ENCODE assay signal across 8 mouse cellular contexts in genomic region chr11:79711766-79712369, GRCm38 (mm10).
DNase-seq lines count a peak whose midpoint lies in the region; ATAC-seq and TF ChIP-seq lines count a peak whose summit lies in the region.

No protein-coding gene starts in this region.

- peak; percentile 40 for DNase-seq in liver, adult 2 months (ENCODE audit: extremely low read depth, low read depth, low spot score)
- DNase-seq in liver: no peak
- DNase-seq in embryo, embryonic 11 days: peak; percentile 54
- DNase-seq in liver, embryonic 11.5 days (ENCODE audit: low spot score): peak; percentile 45
- no peak for DNase-seq in left cerebral cortex, postnatal 14 days (ENCODE audit: low spot score in 2 of 2)
- DNase-seq in layer of hippocampus, postnatal 10 days (ENCODE audit: low spot score in 2 of 2): no peak

- intact Hi-C loops in left cerebral cortex, postnatal 14 days (cut with DNase I): loop anchor here (1.0 to 5.0 kb wide), 2 partner anchors 80 to 207 kb away; no protein-coding TSS in a partner anchor

- TF ChIP-seq CTCF in liver, adult 2 months (IDR thresholded peaks at IDR 0.05; ENCODE audit: low read depth, low read length): no peak

- no peak for TF ChIP-seq POLR2A in liver, adult 2 months (IDR thresholded peaks at IDR 0.05; ENCODE audit: extremely low read depth, insufficient read depth, low read length)

- ATAC-seq in heart, embryonic 16.5 days (replicated peaks; ENCODE audit: extremely low read depth, insufficient read depth, low FRiP score): no peak
- ATAC-seq in liver, embryonic 11.5 days (replicated peaks; ENCODE audit: low FRiP score): no peak
- ATAC-seq in neural tube, embryonic 14.5 days (ENCODE audit: low read depth): no peak

- H3K4me1 ChIP-seq in liver, adult 2 months (ENCODE audit: control insufficient read depth, insufficient read depth, low read length): peaks cover 23% of the 10 kb centered on the region
- H3K4me1 ChIP-seq in heart, embryonic 16.5 days (ENCODE audit: control insufficient read depth, insufficient read depth, low read length): peaks cover 12% of the 10 kb centered on the region; the same call in 1 of the 2 replicates
- H3K4me1 ChIP-seq in liver, embryonic 11.5 days (replicated peaks; ENCODE audit: control insufficient read depth, insufficient read depth, low read length): peaks cover 12% of the 10 kb centered on the region; the same call in 1 of the 2 replicates
- H3K4me1 ChIP-seq in neural tube, embryonic 14.5 days (ENCODE audit: control insufficient read depth, insufficient read depth, low read length): peaks cover 8% of the 10 kb centered on the region

- peak overlapping the region; percentile 96 for H3K9ac ChIP-seq in liver, adult 2 months (ENCODE audit: low read depth, low read length)
- H3K9ac ChIP-seq in heart, embryonic 16.5 days (ENCODE audit: low read length): peak overlapping the region; percentile 82
- H3K9ac ChIP-seq in liver, embryonic 11.5 days (ENCODE audit: low read depth, low read length): peak overlapping the region; percentile 39
- no peak overlapping the region; the same call in 1 of the 2 replicates for H3K9ac ChIP-seq in neural tube, embryonic 14.5 days (replicated peaks; ENCODE audit: low read depth, low read length)

- H3K79me2 ChIP-seq in liver, adult 2 months (ENCODE audit: control insufficient read depth, insufficient read depth, low read length): peaks cover 30% of the 10 kb centered on the region; the same call in 1 of the 2 replicates

- no peaks in the 10 kb centered on the region for H3K27me3 ChIP-seq in liver, adult 2 months (ENCODE audit: control insufficient read depth, insufficient read depth, low read length)
- peaks cover 17% of the 10 kb centered on the region for H3K27me3 ChIP-seq in heart, embryonic 16.5 days (ENCODE audit: control insufficient read depth, insufficient read depth, low read length)
- peaks cover 45% of the 10 kb centered on the region for H3K27me3 ChIP-seq in liver, embryonic 11.5 days (replicated peaks; ENCODE audit: control insufficient read depth, insufficient read depth, low read length)
- peaks cover 5% of the 10 kb centered on the region for H3K27me3 ChIP-seq in neural tube, embryonic 14.5 days (ENCODE audit: control insufficient read depth, insufficient read depth, low read length)

- peak overlapping the region; percentile 83 for H3K27ac ChIP-seq in liver, adult 2 months (replicated peaks; ENCODE audit: insufficient read depth, low read depth, low read length)
- no peak overlapping the region for H3K27ac ChIP-seq in heart, embryonic 16.5 days (ENCODE audit: low read length)
- no peak overlapping the region for H3K27ac ChIP-seq in liver, embryonic 11.5 days (ENCODE audit: low read depth, low read length)
- no peak overlapping the region for H3K27ac ChIP-seq in neural tube, embryonic 14.5 days (ENCODE audit: low read depth, low read length)

- H3K9me3 ChIP-seq in heart, embryonic 16.5 days (replicated peaks; ENCODE audit: control insufficient read depth, low read length): no peaks in the 10 kb centered on the region
- no peaks in the 10 kb centered on the region for H3K9me3 ChIP-seq in liver, embryonic 11.5 days (ENCODE audit: control insufficient read depth, low read length)
- H3K9me3 ChIP-seq in neural tube, embryonic 14.5 days (ENCODE audit: control insufficient read depth, low read length): no peaks in the 10 kb centered on the region

- no peaks in the 10 kb centered on the region for H3K36me3 ChIP-seq in liver, adult 2 months (ENCODE audit: control insufficient read depth, insufficient read depth, low read length)
- H3K36me3 ChIP-seq in heart, embryonic 16.5 days (ENCODE audit: control insufficient read depth, insufficient read depth): no peaks in the 10 kb centered on the region
- H3K36me3 ChIP-seq in liver, embryonic 11.5 days (ENCODE audit: control insufficient read depth, insufficient read depth, low read length): no peaks in the 10 kb centered on the region
- no peaks in the 10 kb centered on the region for H3K36me3 ChIP-seq in neural tube, embryonic 14.5 days (ENCODE audit: control insufficient read depth, insufficient read depth, low read length)

- H3K4me3 ChIP-seq in liver, adult 2 months (ENCODE audit: insufficient read depth, low read depth, low read length): peak overlapping the region; percentile 66
- H3K4me3 ChIP-seq in heart, embryonic 16.5 days (ENCODE audit: low read length): peak overlapping the region; percentile 78
- peak overlapping the region; percentile 54 for H3K4me3 ChIP-seq in liver, embryonic 11.5 days (ENCODE audit: low read depth, low read length)
- peak overlapping the region; percentile 59 for H3K4me3 ChIP-seq in neural tube, embryonic 14.5 days (ENCODE audit: low read depth, low read length)

- H3K4me2 ChIP-seq in heart, embryonic 16.5 days (ENCODE audit: low read depth, low read length): peak overlapping the region; percentile 100
- H3K4me2 ChIP-seq in liver, embryonic 11.5 days: peak overlapping the region; percentile 77
- peak overlapping the region; percentile 99 for H3K4me2 ChIP-seq in neural tube, embryonic 14.5 days (ENCODE audit: low read depth, low read length)

- WGBS in liver, adult 2 months: 3% methylated on average over 46 of the region's 46 CpGs
- WGBS in heart, embryonic 16.5 days: 2% methylated on average over 46 of the region's 46 CpGs
- 3% methylated on average over 44 of the region's 46 CpGs for WGBS in liver, embryonic 11.5 days
- 3% methylated on average over 46 of the region's 46 CpGs for WGBS in neural tube, embryonic 14.5 days

Comparison
In these comparisons a context has a peak if more than half of its experiments do, and no peak if none do; other contexts are left out.
1. DNase-seq: peak in liver, adult 2 months (single experiment), embryo, embryonic 11 days (single experiment) and liver, embryonic 11.5 days (single experiment); none in liver (single experiment), left cerebral cortex, postnatal 14 days (0 of 2) and layer of hippocampus, postnatal 10 days (0 of 2).
2. Peak in every context shown above with its lines, with median percentiles within 50 percentile points of each other: H3K4me3 ChIP-seq and H3K4me2 ChIP-seq.